In genomic region chr4:124790013-124790412, GRCm38 (mm10) we compare ENCODE assay signal across 23 mouse cellular contexts. TPM values are rescaled to one million over a fixed set of nuclear protein-coding genes. Genes with fewer than 3 reads are reported as not detected.
DNase-seq lines count a peak whose midpoint lies in the region; ATAC-seq and TF ChIP-seq lines count a peak whose summit lies in the region.
"Had no signal": no experiment of that assay in that cellular context is flagged by ENCODE, and none has a peak within 500 bp of the region (broad histone marks: within the 10 kb centered on the region; RNA-seq: fewer than 3 reads in every experiment).

No protein-coding gene starts in this region.

- no peaks in the 10 kb centered on the region for H3K27me3 ChIP-seq in kidney, embryonic 14.5 days (ENCODE audit: control insufficient read depth, insufficient read depth, low read length)
- H3K27me3 ChIP-seq in midbrain, postnatal 0 days (ENCODE audit: insufficient read depth, low read length), result no peaks in the 10 kb centered on the region
- no peaks in the 10 kb centered on the region for H3K27me3 ChIP-seq in midbrain, embryonic 15.5 days (replicated peaks)
- H3K27me3 ChIP-seq in small intestine, adult 2 months (ENCODE audit: control insufficient read depth, insufficient read depth, low read length), result no peaks in the 10 kb centered on the region
- no peaks in the 10 kb centered on the region for H3K27me3 ChIP-seq in hindbrain, embryonic 12.5 days
- H3K27me3 ChIP-seq: forebrain, embryonic 13.5 days; heart, embryonic 15.5 days had no signal

- WGBS in kidney, embryonic 14.5 days, result 77% methylated on average over 4 of the region's 4 CpGs
- 84% methylated on average over 4 of the region's 4 CpGs for WGBS in midbrain, postnatal 0 days
- WGBS in midbrain, embryonic 15.5 days, result 79% methylated on average over 4 of the region's 4 CpGs
- WGBS in small intestine, adult 2 months, result 48% methylated on average over 4 of the region's 4 CpGs
- WGBS in hindbrain, embryonic 12.5 days, result 73% methylated on average over 4 of the region's 4 CpGs

- no peak overlapping the region for H3K4me2 ChIP-seq in kidney, embryonic 14.5 days (replicated peaks; ENCODE audit: low read depth, low read length)
- no peak overlapping the region for H3K4me2 ChIP-seq in midbrain, postnatal 0 days (ENCODE audit: low read depth, low read length, poor library complexity, severe bottlenecking)
- H3K4me2 ChIP-seq in midbrain, embryonic 15.5 days, result no peak overlapping the region
- H3K4me2 ChIP-seq in hindbrain, embryonic 12.5 days (replicated peaks), result no peak overlapping the region
- H3K4me2 ChIP-seq: forebrain, embryonic 13.5 days; heart, embryonic 11.5 days; heart, embryonic 15.5 days had no signal

- TF ChIP-seq CTCF in midbrain, postnatal 0 days (IDR thresholded peaks at IDR 0.05), result no peak
- no peak for TF ChIP-seq CTCF in small intestine, adult 2 months (IDR thresholded peaks at IDR 0.05; ENCODE audit: extremely low read depth, insufficient read length, insufficient replicate concordance, low read depth, low read length)

- peaks cover 75% of the 10 kb centered on the region for H3K36me3 ChIP-seq in kidney, embryonic 14.5 days (ENCODE audit: control insufficient read depth, insufficient read depth, low read length)
- H3K36me3 ChIP-seq in midbrain, postnatal 0 days (ENCODE audit: insufficient read depth, low read length), result peaks cover 76% of the 10 kb centered on the region
- peaks cover 63% of the 10 kb centered on the region for H3K36me3 ChIP-seq in midbrain, embryonic 15.5 days (replicated peaks)
- peaks cover 79% of the 10 kb centered on the region for H3K36me3 ChIP-seq in small intestine, adult 2 months (ENCODE audit: control insufficient read depth, insufficient read depth, low read length)
- peaks cover 84% of the 10 kb centered on the region for H3K36me3 ChIP-seq in hindbrain, embryonic 12.5 days

- no peak overlapping the region for H3K4me3 ChIP-seq in kidney, embryonic 14.5 days (ENCODE audit: low read length)
- no peak overlapping the region for H3K4me3 ChIP-seq in midbrain, postnatal 0 days (ENCODE audit: low read depth, low read length)
- no peak overlapping the region for H3K4me3 ChIP-seq in midbrain, embryonic 15.5 days
- H3K4me3 ChIP-seq in small intestine, adult 2 months (ENCODE audit: low read depth, low read length), result no peak overlapping the region
- H3K4me3 ChIP-seq in hindbrain, embryonic 12.5 days, result no peak overlapping the region
- H3K4me3 ChIP-seq: embryonic facial prominence, embryonic 10.5 days; forebrain, embryonic 13.5 days; heart, adult 2 months; heart, embryonic 15.5 days had no signal

- H3K4me1 ChIP-seq in kidney, embryonic 14.5 days (ENCODE audit: control insufficient read depth, insufficient read depth, low read length), result no peaks in the 10 kb centered on the region
- H3K4me1 ChIP-seq in midbrain, postnatal 0 days (ENCODE audit: insufficient read depth, low read length), result no peaks in the 10 kb centered on the region
- no peaks in the 10 kb centered on the region for H3K4me1 ChIP-seq in midbrain, embryonic 15.5 days
- H3K4me1 ChIP-seq in small intestine, adult 2 months (ENCODE audit: control insufficient read depth, insufficient read depth, insufficient read length, low read length), result peaks cover 5% of the 10 kb centered on the region; the same call in 1 of the 2 replicates
- H3K4me1 ChIP-seq in hindbrain, embryonic 12.5 days, result no peaks in the 10 kb centered on the region
- H3K4me1 ChIP-seq: embryonic facial prominence, embryonic 10.5 days; forebrain, embryonic 13.5 days; heart, embryonic 15.5 days had no signal

- no peak for TF ChIP-seq POLR2A in small intestine, adult 2 months (IDR thresholded peaks at IDR 0.05; ENCODE audit: low read depth, low read length)

- H3K27ac ChIP-seq in kidney, embryonic 14.5 days (ENCODE audit: low read depth, low read length), result no peak overlapping the region
- no peak overlapping the region for H3K27ac ChIP-seq in midbrain, postnatal 0 days (ENCODE audit: low read depth, low read length)
- H3K27ac ChIP-seq in midbrain, embryonic 15.5 days, result no peak overlapping the region
- H3K27ac ChIP-seq in small intestine, adult 2 months (ENCODE audit: insufficient read depth, low read depth, low read length), result peak overlapping the region; percentile 41; the same call in 1 of the 2 replicates
- no peak overlapping the region for H3K27ac ChIP-seq in hindbrain, embryonic 12.5 days
- H3K27ac ChIP-seq: embryonic facial prominence, embryonic 10.5 days; forebrain, embryonic 13.5 days; heart, adult 2 months; heart, embryonic 15.5 days had no signal

- no peaks in the 10 kb centered on the region for H3K9me3 ChIP-seq in kidney, embryonic 14.5 days (ENCODE audit: control insufficient read depth, low read length)
- no peaks in the 10 kb centered on the region for H3K9me3 ChIP-seq in midbrain, postnatal 0 days (ENCODE audit: low read length)
- H3K9me3 ChIP-seq in midbrain, embryonic 15.5 days, result no peaks in the 10 kb centered on the region
- no peaks in the 10 kb centered on the region for H3K9me3 ChIP-seq in hindbrain, embryonic 12.5 days (replicated peaks)
- H3K9me3 ChIP-seq: embryonic facial prominence, embryonic 10.5 days; forebrain, embryonic 13.5 days; G1E; heart, embryonic 15.5 days had no signal

- H3K9ac ChIP-seq in kidney, embryonic 14.5 days (ENCODE audit: low read depth, low read length), result no peak overlapping the region
- 0 out of 2 replicates have a peak overlapping the region, but pooled peaks have one; percentile 4 for H3K9ac ChIP-seq in midbrain, postnatal 0 days (replicated peaks; ENCODE audit: low read length, poor library complexity, severe bottlenecking)
- H3K9ac ChIP-seq in midbrain, embryonic 15.5 days, result no peak overlapping the region
- H3K9ac ChIP-seq in hindbrain, embryonic 12.5 days, result no peak overlapping the region
- H3K9ac ChIP-seq: forebrain, embryonic 13.5 days; forebrain, postnatal 0 days; heart, embryonic 15.5 days had no signal

- no peak for ATAC-seq in kidney, embryonic 14.5 days (ENCODE audit: low FRiP score, low TSS enrichment)
- no peak for ATAC-seq in midbrain, postnatal 0 days (ENCODE audit: low FRiP score)
- no peak for ATAC-seq in midbrain, embryonic 15.5 days (replicated peaks)
- no peak for ATAC-seq in hindbrain, embryonic 12.5 days (ENCODE audit: low FRiP score)
- ATAC-seq: CD4-positive, CD25-positive, alpha-beta regulatory T cell, adult 4 months; forebrain, embryonic 13.5 days; forebrain, postnatal 0 days had no signal

- DNase-seq in kidney, adult 11 months, result peak; percentile 23
- DNase-seq in kidney, postnatal 14 days, result no peak
- peak; percentile 42 to 46 for DNase-seq in kidney, postnatal 36 days
- DNase-seq in midbrain, postnatal 0 days (ENCODE audit: low spot score), result no peak
- DNase-seq: adrenal gland, adult 8-10 months; adrenal gland, postnatal 36 days; B cell, adult 2 months; cerebellum, adult 2 months; cerebellum, postnatal 10 days; forebrain, postnatal 0 days; gastrocnemius, postnatal 14 days; heart, adult 2 months; heart, postnatal 14 days had no signal

RNA-seq across cellular contexts. Expression of gene Mtf1, which starts 11.9 kb away (rescaled TPM):
- 13.7 and 17.5 TPM in 2 replicates for polyA plus RNA-seq in kidney, embryonic 14.5 days (2014; fragmentation: Nextera tagmentation; extraction: Ambion mirVana)
- total RNA-seq in midbrain, postnatal 0 days (2014; rRNA removed), result 7.0 and 15.5 TPM in 2 replicates
- 22.1 and 24.7 TPM in 2 replicates for polyA plus RNA-seq in midbrain, postnatal 0 days (2015; fragmentation: Nextera tagmentation; extraction: Ambion mirVana)
- 13.7 and 16.0 TPM in 2 replicates for polyA plus RNA-seq in midbrain, embryonic 15.5 days (2015; fragmentation: Nextera tagmentation; extraction: Ambion mirVana)
- 2.8 and 12.4 TPM in 2 replicates for polyA plus RNA-seq in small intestine, adult 2 months (2012; rRNA removed)
- polyA plus RNA-seq in hindbrain, embryonic 12.5 days (2016; fragmentation: Nextera tagmentation; extraction: Ambion mirVana), result 12.4 and 13.7 TPM in 2 replicates

RNA-seq across cellular contexts. Expression of gene Inpp5b, which starts 48.4 kb away (rescaled TPM):
- 22.2 and 26.4 TPM in 2 replicates for polyA plus RNA-seq in kidney, embryonic 14.5 days (2014; fragmentation: Nextera tagmentation; extraction: Ambion mirVana)
- total RNA-seq in midbrain, postnatal 0 days (2014; rRNA removed), result 19.0 and 20.5 TPM in 2 replicates
- 14.3 and 16.0 TPM in 2 replicates for polyA plus RNA-seq in midbrain, postnatal 0 days (2015; fragmentation: Nextera tagmentation; extraction: Ambion mirVana)
- polyA plus RNA-seq in midbrain, embryonic 15.5 days (2015; fragmentation: Nextera tagmentation; extraction: Ambion mirVana), result 22.4 and 29.1 TPM in 2 replicates
- 21.8 and 26.7 TPM in 2 replicates for polyA plus RNA-seq in small intestine, adult 2 months (2012; rRNA removed)
- 23.7 and 25.8 TPM in 2 replicates for polyA plus RNA-seq in hindbrain, embryonic 12.5 days (2016; fragmentation: Nextera tagmentation; extraction: Ambion mirVana)

Comparison
In these comparisons a context has a peak if more than half of its experiments do, and no peak if none do; other contexts are left out.
1. DNase-seq: peak in kidney, adult 11 months (single experiment) and kidney, postnatal 36 days (2 of 2); none in kidney, postnatal 14 days (single experiment) and midbrain, postnatal 0 days (single experiment).